Mouse (Mus musculus): ENCODE measurements around the gene Gcnt3. TPM values are rescaled to one million over a fixed set of nuclear protein-coding genes. Genes with fewer than 3 reads are reported as not detected.

Gcnt3 gene
- total RNA-seq (2021): not detected

- no peak for DNase-seq (ENCODE audit: extremely low spot score in 1 of 2, low spot score in 1 of 2)
Measured at GRCm38 (mm10) chr9:70037988-70038387, at the start of gene Gcnt3. Gene Gcnt3 (minus strand): TSS chr9:70038088.

GRCm38 (mm10) chr9:70087379-70087778 is 49.5 kb upstream of the Gcnt3 start:
- no peak for DNase-seq (ENCODE audit: extremely low spot score in 1 of 2, low spot score in 1 of 2)

- DNase-seq (ENCODE audit: extremely low spot score in 1 of 2, low spot score in 1 of 2): no peak
Measured at GRCm38 (mm10) chr9:70086091-70086490, 48.2 kb upstream of the Gcnt3 start.

- DNase-seq (ENCODE audit: extremely low spot score in 1 of 2, low spot score in 1 of 2): peak; percentile 50 to 81
Measured at GRCm38 (mm10) chr9:70084107-70084506, 46.2 kb upstream of the Gcnt3 start.

GRCm38 (mm10) chr9:70082357-70083204 is 44.7 kb upstream of the Gcnt3 start:
- no peak for DNase-seq (ENCODE audit: extremely low spot score in 1 of 2, low spot score in 1 of 2)

- no peak for DNase-seq (ENCODE audit: extremely low spot score in 1 of 2, low spot score in 1 of 2)
Measured at GRCm38 (mm10) chr9:70081767-70082166, 43.9 kb upstream of the Gcnt3 start.

GRCm38 (mm10) chr9:70080976-70081375 is 43.1 kb upstream of the Gcnt3 start:
- DNase-seq (ENCODE audit: extremely low spot score in 1 of 2, low spot score in 1 of 2): no peak

- no peak for DNase-seq (ENCODE audit: extremely low spot score in 1 of 2, low spot score in 1 of 2)
Measured at GRCm38 (mm10) chr9:70080027-70080800, 42.3 kb upstream of the Gcnt3 start.

- no peak for DNase-seq (ENCODE audit: extremely low spot score in 1 of 2, low spot score in 1 of 2)
Measured at GRCm38 (mm10) chr9:70078034-70078433, 40.1 kb upstream of the Gcnt3 start.

- DNase-seq (ENCODE audit: extremely low spot score in 1 of 2, low spot score in 1 of 2): no peak
Measured at GRCm38 (mm10) chr9:70077170-70077569, 39.3 kb upstream of the Gcnt3 start.

GRCm38 (mm10) chr9:70072387-70072786 is 34.5 kb upstream of the Gcnt3 start:
- DNase-seq (ENCODE audit: extremely low spot score in 1 of 2, low spot score in 1 of 2): no peak

- DNase-seq (ENCODE audit: extremely low spot score in 1 of 2, low spot score in 1 of 2): no peak
Measured at GRCm38 (mm10) chr9:70069961-70070435, 32.1 kb upstream of the Gcnt3 start.

- DNase-seq (ENCODE audit: extremely low spot score in 1 of 2, low spot score in 1 of 2): no peak
Measured at GRCm38 (mm10) chr9:70067497-70067896, 29.6 kb upstream of the Gcnt3 start.

- no peak for DNase-seq (ENCODE audit: extremely low spot score in 1 of 2, low spot score in 1 of 2)
Measured at GRCm38 (mm10) chr9:70062012-70062411, 24.1 kb upstream of the Gcnt3 start.

- DNase-seq (ENCODE audit: extremely low spot score in 1 of 2, low spot score in 1 of 2): no peak
Measured at GRCm38 (mm10) chr9:70053411-70053810, 15.5 kb upstream of the Gcnt3 start.

- DNase-seq (ENCODE audit: extremely low spot score in 1 of 2, low spot score in 1 of 2): no peak
Measured at GRCm38 (mm10) chr9:70052730-70053129, 14.8 kb upstream of the Gcnt3 start.

- no peak for DNase-seq (ENCODE audit: extremely low spot score in 1 of 2, low spot score in 1 of 2)
Measured at GRCm38 (mm10) chr9:70049839-70050238, 12.0 kb upstream of the Gcnt3 start.

GRCm38 (mm10) chr9:70049416-70049783 is 11.5 kb upstream of the Gcnt3 start:
- no peak for DNase-seq (ENCODE audit: extremely low spot score in 1 of 2, low spot score in 1 of 2)

GRCm38 (mm10) chr9:70048751-70049415 is 11.0 kb upstream of the Gcnt3 start:
- DNase-seq (ENCODE audit: extremely low spot score in 1 of 2, low spot score in 1 of 2): no peak

- DNase-seq (ENCODE audit: extremely low spot score in 1 of 2, low spot score in 1 of 2): no peak
Measured at GRCm38 (mm10) chr9:70048280-70048679, 10.4 kb upstream of the Gcnt3 start.

- no peak for DNase-seq (ENCODE audit: extremely low spot score in 1 of 2, low spot score in 1 of 2)
Measured at GRCm38 (mm10) chr9:70047839-70048238, 10.0 kb upstream of the Gcnt3 start.
